Mouse (Mus musculus): Measurements from ENCODE around the gene Gm10959. TPM values are rescaled to one million over a fixed set of nuclear protein-coding genes. Genes with fewer than 3 reads are reported as not detected.

Gm10959 gene
- not detected for total RNA-seq (2023)

GRCm38 (mm10) chr3:122919260-122919659 lies at the start of gene Gm10959:
Gene Gm10959 (minus strand): TSS chr3:122919360.

GRCm38 (mm10) chr3:122924009-122924914 lies 5.1 kb upstream of the Gm10959 start, which contains the start of gene 1810037I17Rik:
Gene 1810037I17Rik (plus strand): TSS chr3:122924203.

GRCm38 (mm10) chr3:122894772-122895171 lies 24.4 kb downstream of the Gm10959 start, which contains the start of gene Fabp2:
Gene Fabp2 (plus strand): TSS chr3:122895072.

Other genes starting within 250 kb of the Gm10959 start
- 1 to 10 TPM; 1.6 to 2.1 TPM for gene Pde5a, start 190.4 kb downstream of the Gm10959 start, total RNA-seq (2023)
- gene Fabp2, start 24.3 kb downstream of the Gm10959 start, total RNA-seq (2023): not detected
- 10 to 100 TPM; 51.9 to 52.0 TPM for gene 1810037I17Rik, start 4.8 kb upstream of the Gm10959 start, total RNA-seq (2023)
- gene Usp53, start 65.2 kb upstream of the Gm10959 start, total RNA-seq (2023): 10 to 100 TPM in 1 of 2 experiments, 1 to 10 TPM in 1; 8.9 to 14.5 TPM
- gene Myoz2, start 115.7 kb upstream of the Gm10959 start, total RNA-seq (2023): not detected

All from neutrophil, adult 59 days (primary cell).